Comparison of ENCODE assay signal across 22 mouse cellular contexts in genomic region chr2:38312921-38313320, GRCm38 (mm10). TPM values are rescaled to one million over a fixed set of nuclear protein-coding genes. Genes with fewer than 3 reads are reported as not detected.
"Had no signal": no experiment of that assay in that cellular context is flagged by ENCODE, and none has a peak within 500 bp of the region (broad histone marks: within the 10 kb centered on the region; RNA-seq: fewer than 3 reads in every experiment).

No protein-coding gene starts in this region.

- H3K9ac ChIP-seq: limb, embryonic 12.5 days; limb, embryonic 15.5 days; liver, embryonic 14.5 days; liver, postnatal 0 days; lung, embryonic 14.5 days; midbrain, embryonic 12.5 days; midbrain, embryonic 15.5 days; neural tube, embryonic 13.5 days; stomach, embryonic 15.5 days had no signal

- H3K27me3 ChIP-seq: limb, embryonic 12.5 days; limb, embryonic 15.5 days; midbrain, embryonic 15.5 days; stomach, embryonic 15.5 days had no signal

- H3K4me1 ChIP-seq: limb, embryonic 12.5 days; limb, embryonic 15.5 days; midbrain, embryonic 12.5 days; midbrain, embryonic 15.5 days; neural tube, embryonic 13.5 days; stomach, embryonic 15.5 days had no signal

- ATAC-seq: liver, postnatal 0 days; lung, postnatal 0 days; midbrain, embryonic 15.5 days had no signal

- H3K36me3 ChIP-seq: limb, embryonic 12.5 days; limb, embryonic 15.5 days; midbrain, embryonic 12.5 days; midbrain, embryonic 15.5 days; neural tube, embryonic 13.5 days; stomach, embryonic 15.5 days had no signal

- H3K27ac ChIP-seq: kidney, postnatal 0 days; layer of hippocampus, adult 2 months; limb, embryonic 12.5 days; limb, embryonic 15.5 days; liver, embryonic 14.5 days; macrophage; midbrain, embryonic 12.5 days; midbrain, embryonic 15.5 days; neural tube, embryonic 13.5 days; stomach, embryonic 15.5 days had no signal

- DNase-seq: kidney, postnatal 25 days; layer of hippocampus, adult 9-11 months; liver, postnatal 0 days; lung, embryonic 14.5 days; retina, postnatal 1 day; right cerebral cortex, postnatal 25 days; spleen, adult 18-20 months; thymus, postnatal 25 days had no signal

- H3K9me3 ChIP-seq: limb, embryonic 12.5 days; limb, embryonic 15.5 days; midbrain, embryonic 12.5 days; midbrain, embryonic 15.5 days; neural tube, embryonic 13.5 days; stomach, embryonic 15.5 days had no signal

- H3K4me2 ChIP-seq: limb, embryonic 12.5 days; limb, embryonic 15.5 days; liver, embryonic 11.5 days; lung, embryonic 14.5 days; midbrain, embryonic 12.5 days; midbrain, embryonic 15.5 days; neural tube, embryonic 13.5 days; stomach, embryonic 15.5 days had no signal

- H3K4me3 ChIP-seq: layer of hippocampus, adult 2 months; limb, embryonic 12.5 days; limb, embryonic 15.5 days; midbrain, embryonic 12.5 days; midbrain, embryonic 15.5 days; neural tube, embryonic 13.5 days; stomach, embryonic 15.5 days had no signal

RNA-seq across cellular contexts. Expression of gene Lhx2, which starts 26.2 kb away (rescaled TPM):
- polyA plus RNA-seq: kidney, embryonic 14.5 days; large intestine, adult 2 months; lung, postnatal 0 days had no signal
